Mouse (Mus musculus) heart, postnatal 0 days (tissue): Measurements from ENCODE around the gene Zfp692. TPM values are rescaled to one million over a fixed set of nuclear protein-coding genes. Genes with fewer than 3 reads are reported as not detected.

ENCODE experiments used
- ATAC-seq: fragments of 200-750 bp; cut with Nextera tagmentation; 2 replicates; pipeline ENCODE4 v1.8.0; 2017; ENCODE audit warnings: low read depth, moderate number of reproducible peaks, moderate library complexity; ENCODE audit not compliant: insufficient read depth
- DNase-seq: peaks from one replicate; pipeline ENCODE4 v3.0.0-alpha.2; 2016; ENCODE audit warnings: low spot score
- H3K27ac ChIP-seq: fragments of 300-500 bp; sonication (generic); 2 replicates; pipeline ENCODE4 v1.5.1; 2014; ENCODE audit warnings: low read depth, mild to moderate bottlenecking
- H3K27me3 ChIP-seq: fragments of 300-500 bp; sonication (generic); 2 replicates; pipeline ENCODE4 v1.6.1; 2014; ENCODE audit warnings: low read length, mixed read lengths; ENCODE audit not compliant: control insufficient read depth, insufficient read depth
- H3K36me3 ChIP-seq: fragments of 300-500 bp; sonication (generic); replicated peaks from 2 replicates; pipeline ENCODE4 v1.6.1; 2014; ENCODE audit warnings: low read length, mixed read lengths; ENCODE audit not compliant: control insufficient read depth, insufficient read depth
- H3K4me1 ChIP-seq: fragments of 300-500 bp; sonication (generic); 2 replicates; pipeline ENCODE4 v1.6.1; 2014; ENCODE audit warnings: antibody characterized with exemption; ENCODE audit not compliant: control insufficient read depth, insufficient read depth
- H3K4me2 ChIP-seq: fragments of 300-500 bp; sonication (generic); 2 replicates; pipeline ENCODE4 v1.6.1; 2014; ENCODE audit warnings: low read depth, mild to moderate bottlenecking, low read length, moderate library complexity
- H3K4me3 ChIP-seq: fragments of 300-500 bp; sonication (generic); 2 replicates; pipeline ENCODE4 v1.5.1; 2014; ENCODE audit warnings: low read depth, low read length
- H3K9ac ChIP-seq: fragments of 300-500 bp; sonication (generic); replicated peaks from 2 replicates; pipeline ENCODE4 v1.6.1; 2014; ENCODE audit warnings: low read depth, low read length, mixed read lengths
- H3K9me3 ChIP-seq: fragments of 300-500 bp; sonication (generic); replicated peaks from 2 replicates; pipeline ENCODE4 v1.6.1; 2016; ENCODE audit warnings: low read length; ENCODE audit not compliant: control insufficient read depth
- CTCF ChIP-seq: IDR thresholded peaks from 2 replicates; pipeline ENCODE4 v1.5.1; 2016; ENCODE audit warnings: antibody characterized with exemption, control low read depth, low read depth
- EP300 ChIP-seq: IDR thresholded peaks from 2 replicates; pipeline ENCODE4 v1.6.1; 2016; ENCODE audit warnings: antibody characterized with exemption, low read depth
- WGBS: fragments of 180-500 bp; shearing (Covaris S2); extraction: QIAGEN DNeasy Blood & Tissue Kit; methylation state at CpG from one replicate; pipeline ENCODE4 v1.1.7; 2014; 5-methylcytosine and 5-hydroxymethylcytosine counted together
- polyA plus RNA-seq: library from polyadenylated mRNA; unstranded; fragments of >200 nt; fragmentation: Nextera tagmentation; extraction: Ambion mirVana; gene quantifications from 2 replicates; pipeline ENCODE4 v1.2.1, GENCODE M21; 2015
- total RNA-seq: library from RNA; depleted of rRNA; stranded (reverse); fragments of >200 nt; gene quantifications from 2 replicates; pipeline ENCODE4 v1.2.3, GENCODE M21; 2014; ENCODE audit warnings: low replicate concordance

Zfp692 gene
- total and polyA plus RNA-seq, 2 experiments from 2014 or later: 5.0 to 12.6 TPM

GRCm38 (mm10) chr11:58264546-58264945 is 42.3 kb upstream of the Zfp692 start:
- DNase-seq (no peak), ATAC-seq (no peak)
- Histone ChIP-seq H3K9me3 (no peaks in the 10 kb centered on the region), H3K36me3 (no peaks in the 10 kb centered on the region), H3K4me1 (no peaks in the 10 kb centered on the region), H3K27ac (no peak overlapping the region), H3K27me3 (no peaks in the 10 kb centered on the region), H3K9ac (no peak overlapping the region), H3K4me3 (no peak overlapping the region), H3K4me2 (no peak overlapping the region)
- 74% methylated on average over 9 of the region's 9 CpGs for WGBS
- TF ChIP-seq CTCF (no peak), EP300 (no peak)

GRCm38 (mm10) chr11:58268285-58268684 is 38.6 kb upstream of the Zfp692 start:
- H3K4me1 ChIP-seq: no peaks in the 10 kb centered on the region
- H3K9me3 ChIP-seq: no peaks in the 10 kb centered on the region
- H3K36me3 ChIP-seq: no peaks in the 10 kb centered on the region
- no peak for ATAC-seq
- DNase-seq: no peak
- H3K27ac ChIP-seq: no peak overlapping the region
- no peak for TF ChIP-seq EP300
- no peak for TF ChIP-seq CTCF
- no peaks in the 10 kb centered on the region for H3K27me3 ChIP-seq
- no peak overlapping the region for H3K4me2 ChIP-seq
- H3K9ac ChIP-seq: no peak overlapping the region
- H3K4me3 ChIP-seq: no peak overlapping the region
- 86% methylated on average over 3 of the region's 3 CpGs for WGBS

DNA sequence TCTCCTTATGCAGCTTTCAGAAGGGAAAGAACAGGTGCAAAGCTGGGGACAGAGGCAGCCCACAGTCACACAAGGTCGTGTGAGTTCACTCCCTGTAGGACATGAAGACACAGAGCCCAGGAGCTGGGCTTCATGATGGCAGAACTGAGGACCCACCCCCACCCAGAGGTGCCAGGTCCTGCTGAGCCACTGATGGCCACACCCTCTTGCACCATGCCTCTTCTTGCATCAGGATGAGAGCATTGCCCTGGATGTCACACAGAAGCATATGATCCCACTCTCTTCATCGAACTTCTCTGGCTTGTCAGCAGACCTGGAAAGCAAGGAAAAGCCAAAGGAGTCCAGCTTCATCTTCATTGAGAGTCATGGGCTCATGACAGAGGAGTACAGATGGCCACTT is 32.3 kb upstream of the Zfp692 start, which contains the start of gene 4930438A08Rik:
4930438A08Rik (plus strand) TSS at position 228 of the 400 bp plus-strand sequence.
- Histone ChIP-seq H3K9me3 (no peaks in the 10 kb centered on the region), H3K27me3 (no peaks in the 10 kb centered on the region), H3K4me2 (no peak within 1 kb of the TSS), H3K27ac (no peak within 1 kb of the TSS), H3K4me3 (no peak within 1 kb of the TSS), H3K9ac (no peak within 1 kb of the TSS), H3K36me3 (no peaks in the 10 kb centered on the region), H3K4me1 (no peaks in the 10 kb centered on the region)
- ATAC-seq: no peak
- no peak for TF ChIP-seq CTCF
- no peak for TF ChIP-seq EP300
- WGBS: 46% methylated on average over 2 of the region's 2 CpGs
- DNase-seq: no peak

DNA sequence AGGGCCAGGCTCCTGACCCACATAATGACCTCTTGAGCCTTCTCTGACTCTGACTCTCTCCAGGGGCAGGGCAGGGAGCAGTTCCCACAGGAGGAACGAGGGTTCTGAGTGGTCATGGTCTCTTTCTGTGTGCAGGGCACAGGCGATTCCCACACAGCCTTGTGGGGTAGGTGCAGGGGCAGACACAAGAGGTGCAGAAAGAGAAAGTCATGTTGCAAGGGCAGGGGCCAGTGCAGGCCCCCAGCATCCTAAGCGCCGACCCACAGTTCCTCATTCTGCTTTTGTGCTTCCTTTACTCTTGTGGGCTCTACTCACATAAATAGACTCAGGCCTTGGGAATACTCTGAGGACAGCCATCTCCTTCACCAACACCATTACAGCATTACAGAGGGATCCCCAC is 31.1 kb upstream of the Zfp692 start:
- ATAC-seq (no peak), DNase-seq (no peak)
- Histone ChIP-seq H3K36me3 (no peaks in the 10 kb centered on the region), H3K9me3 (no peaks in the 10 kb centered on the region), H3K4me3 (no peak overlapping the region), H3K9ac (no peak overlapping the region), H3K27ac (no peak overlapping the region), H3K4me2 (no peak overlapping the region), H3K27me3 (no peaks in the 10 kb centered on the region), H3K4me1 (no peaks in the 10 kb centered on the region)
- TF ChIP-seq CTCF (no peak), EP300 (no peak)
- 64% methylated on average over 4 of the region's 4 CpGs for WGBS

GRCm38 (mm10) chr11:58281970-58282496 is 24.8 kb upstream of the Zfp692 start:
- H3K27ac ChIP-seq: no peak overlapping the region
- TF ChIP-seq EP300: no peak
- TF ChIP-seq CTCF: no peak
- H3K4me1 ChIP-seq: no peaks in the 10 kb centered on the region
- no peak for ATAC-seq
- no peak for DNase-seq
- no peak overlapping the region for H3K9ac ChIP-seq
- H3K27me3 ChIP-seq: 0 out of 2 replicates have a peak, but pooled peaks cover 4% of the 10 kb centered on the region
- H3K36me3 ChIP-seq: no peaks in the 10 kb centered on the region
- 77% methylated on average over 13 of the region's 13 CpGs for WGBS
- H3K4me3 ChIP-seq: no peak overlapping the region
- H3K9me3 ChIP-seq: no peaks in the 10 kb centered on the region
- no peak overlapping the region for H3K4me2 ChIP-seq

- no peak for TF ChIP-seq EP300
- TF ChIP-seq CTCF: no peak
- Histone ChIP-seq H3K9ac (no peak overlapping the region), H3K4me1 (no peaks in the 10 kb centered on the region), H3K27me3 (0 out of 2 replicates have a peak, but pooled peaks cover 4% of the 10 kb centered on the region), H3K27ac (no peak overlapping the region), H3K36me3 (no peaks in the 10 kb centered on the region), H3K4me3 (no peak overlapping the region), H3K9me3 (no peaks in the 10 kb centered on the region), H3K4me2 (no peak overlapping the region)
- 73% methylated on average over 5 of the region's 5 CpGs for WGBS
- no peak for ATAC-seq
- DNase-seq: no peak
Observed at GRCm38 (mm10) chr11:58282518-58282917, 24.4 kb upstream of the Zfp692 start.
